Mouse (Mus musculus) megakaryocyte progenitor cell, adult 5-6 weeks (primary cell): ENCODE data around the gene Rab3a. TPM values are rescaled to one million over a fixed set of nuclear protein-coding genes. Genes with fewer than 3 reads are reported as not detected.
A peak's percentile ranks its signal among the peaks of the same experiment; 100 is the strongest.

Experiments
- ATAC-seq: replicated peaks from 2 replicates; pipeline ENCODE4 v1.8.0; 2016; ENCODE audit warnings: mild to moderate bottlenecking, moderate TSS enrichment, inconsistent platforms; ENCODE audit not compliant: poor library complexity
- total RNA-seq, 2 experiments: library from RNA; stranded (forward) in 1 of 2; stranded (reverse) in 1 of 2; fragments of 157-497, 149-512 nt in 1 of 2; fragments of 200-1000 nt in 1 of 2; gene quantifications; 2 replicates each; pipeline versions ENCODE4 v1.2.3 to v1.2.4; 2015 to 2017

Rab3a gene
- total RNA-seq, 2 experiments from 2014 or later = 2.1 to 3.6 TPM

DNA sequence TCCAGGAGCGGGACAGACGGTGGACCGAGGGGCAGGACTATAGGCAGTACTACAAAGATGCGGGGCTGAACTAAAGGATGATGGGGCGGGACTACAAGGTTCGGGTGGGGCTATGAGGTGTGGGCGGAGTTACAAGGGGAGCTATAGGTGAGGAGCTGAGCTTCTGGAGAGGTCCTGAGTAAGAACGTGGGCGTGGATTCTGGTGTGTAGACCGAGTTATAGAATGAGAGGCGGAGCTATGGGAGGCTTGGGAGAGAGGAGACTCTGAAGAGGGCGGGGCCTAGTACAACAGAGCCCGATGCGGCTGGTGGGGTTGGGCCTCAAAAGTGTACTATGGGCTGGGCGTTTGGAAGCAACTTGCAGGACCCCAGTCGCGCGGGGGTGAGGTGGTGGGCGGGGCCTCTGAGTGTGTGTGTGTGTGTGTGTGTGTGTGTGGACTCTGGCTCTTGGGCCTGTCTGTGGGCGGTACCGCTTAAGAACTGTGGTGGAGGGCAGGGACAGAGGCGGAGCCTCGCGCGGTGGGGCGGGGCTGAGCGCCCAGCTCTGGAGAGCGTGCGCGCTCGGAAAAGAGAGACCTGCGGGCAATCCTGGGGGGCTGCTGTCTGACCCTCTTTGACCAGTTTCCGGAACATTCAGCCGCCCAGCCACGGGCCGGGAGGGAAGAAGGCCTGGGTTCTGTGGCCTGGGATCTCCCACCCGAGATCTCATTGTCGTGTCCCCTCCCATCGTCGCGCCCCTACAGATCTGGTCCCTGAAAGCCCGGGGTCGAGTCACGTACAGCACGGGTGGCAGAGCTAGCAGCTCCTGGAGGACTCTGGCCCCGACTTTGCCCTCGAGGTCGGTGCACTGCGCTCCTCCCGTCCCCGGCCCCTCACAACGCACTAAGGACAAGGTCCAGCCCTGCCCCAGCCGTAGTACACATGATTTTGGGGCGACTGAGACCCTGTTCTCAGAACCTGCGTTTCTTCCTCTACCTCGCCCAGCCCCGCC, 42.9 kb downstream of the Rab3a start:
- ATAC-seq = peak; percentile 62

DNA sequence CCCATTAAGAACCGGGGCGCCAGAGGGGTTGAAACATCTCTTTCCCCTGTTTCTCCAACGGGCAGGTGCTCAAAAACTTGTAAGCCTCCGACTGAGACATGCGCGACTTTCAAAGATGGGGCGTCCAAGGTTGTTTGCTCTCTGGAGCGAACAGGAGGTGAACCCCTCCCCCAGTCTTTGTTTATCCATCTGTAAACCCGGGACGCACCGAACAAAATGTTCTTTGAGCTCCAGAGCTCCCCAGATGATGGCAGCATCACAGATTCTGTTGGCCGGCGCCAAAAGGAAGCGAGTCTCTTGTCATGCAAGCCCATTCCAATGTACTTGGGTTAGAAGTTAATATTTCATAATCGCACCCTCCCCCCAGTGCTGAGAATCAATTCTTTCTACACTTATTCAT, 43.8 kb downstream of the Rab3a start:
- no peak for ATAC-seq

DNA sequence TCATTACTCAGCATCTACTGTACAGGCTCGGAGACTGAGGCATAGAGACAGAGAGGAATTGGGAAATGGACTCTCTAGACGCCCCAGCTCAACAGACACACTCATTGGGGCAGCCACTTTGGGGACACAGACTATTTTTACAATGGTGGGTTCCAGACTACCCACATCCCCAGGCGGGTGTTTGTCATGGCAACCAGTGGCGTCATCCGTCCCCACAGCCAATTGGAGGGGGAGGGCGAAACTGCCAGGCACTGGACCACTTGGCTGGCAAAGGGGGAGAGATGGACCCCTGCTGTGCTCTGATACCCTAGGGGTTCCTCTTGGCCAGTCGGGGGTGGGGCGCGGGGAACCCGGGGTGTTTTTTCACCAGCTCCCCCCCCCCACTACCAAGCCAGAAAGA, 46.2 kb downstream of the Rab3a start:
- ATAC-seq = no peak

DNA sequence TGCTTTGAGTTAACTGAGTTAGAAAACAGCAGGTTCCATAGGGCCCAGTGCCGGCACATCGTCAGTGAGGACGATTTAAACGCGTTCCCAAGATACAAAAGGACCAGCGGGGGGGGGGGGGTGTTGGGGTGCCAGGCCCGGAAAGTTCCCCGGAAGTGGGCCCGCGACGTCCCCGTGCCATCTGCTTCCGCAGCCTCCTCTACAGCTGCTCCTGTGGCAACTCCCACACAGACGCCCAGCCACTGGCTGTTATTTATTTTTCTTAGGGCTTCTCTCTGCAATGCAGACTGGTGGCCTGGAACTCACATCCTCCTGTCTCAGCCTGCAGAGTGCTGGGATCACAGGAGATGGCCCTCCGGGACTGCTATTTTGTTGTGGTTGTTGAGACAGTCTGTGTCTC, 46.7 kb downstream of the Rab3a start:
- no peak for ATAC-seq

GRCm38 (mm10) chr8:70801830-70802229, 47.4 kb downstream of the Rab3a start:
- ATAC-seq = no peak

- no peak for ATAC-seq
These were observed 48.5 kb downstream of the Rab3a start for GRCm38 (mm10) chr8:70802786-70803510.

- ATAC-seq = peak; percentile 41
These were observed 49.4 kb downstream of the Rab3a start for GRCm38 (mm10) chr8:70803761-70804480.

GRCm38 (mm10) chr8:70804481-70805206, 50.2 kb downstream of the Rab3a start, which contains the start of gene Mast3:
Gene Mast3, minus strand, starts transcription at chr8:70805054.
- peak; percentile 77 for ATAC-seq

- peak; percentile 53 for ATAC-seq
These were observed 52.1 kb downstream of the Rab3a start for GRCm38 (mm10) chr8:70806541-70806940.

- no peak for ATAC-seq
These were observed 52.8 kb downstream of the Rab3a start for GRCm38 (mm10) chr8:70807304-70807703.

DNA sequence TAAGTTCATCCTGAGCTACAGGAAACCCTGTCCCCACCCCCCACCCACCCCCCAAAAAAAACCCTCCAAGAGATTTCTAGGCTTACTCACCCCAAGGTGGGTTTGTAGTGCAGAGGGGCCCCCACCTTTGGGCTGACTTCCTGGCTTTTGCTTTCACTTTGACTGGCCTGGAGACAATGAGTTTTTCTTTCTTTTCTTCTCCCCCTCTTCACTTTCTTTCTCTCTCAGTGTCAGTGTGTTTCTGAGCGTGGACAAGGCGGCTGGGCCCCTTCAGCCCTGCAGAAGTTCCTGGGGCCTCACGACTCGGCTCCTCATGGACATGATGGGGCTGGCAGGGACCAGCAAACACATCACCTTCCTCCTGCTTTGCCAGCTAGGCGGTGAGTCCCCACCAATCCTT, 53.8 kb downstream of the Rab3a start, which contains the start of gene Il12rb1:
Gene Il12rb1 (plus strand): TSS at position 211 of the 400 bp plus-strand sequence.
- no peak for ATAC-seq

Other genes with a start within 250 kb of the Rab3a start
- 40.6 and 41.3 TPM in 2 replicates for gene Rex1bd, start 247.9 kb upstream of the Rab3a start, total RNA-seq (2015)
- gene Rex1bd, start 247.9 kb upstream of the Rab3a start, total RNA-seq (2017) = 42.1 and 50.4 TPM in 2 replicates
- 3,077 and 3,244 TPM in 2 replicates for gene Uba52, start 243.9 kb upstream of the Rab3a start, total RNA-seq (2015)
- gene Uba52, start 243.9 kb upstream of the Rab3a start, total RNA-seq (2017) = 4,035 and 5,307 TPM in 2 replicates
- gene Fkbp8, start 227.0 kb upstream of the Rab3a start, total RNA-seq (2015) = 74.6 and 90.4 TPM in 2 replicates
- 114 and 133 TPM in 2 replicates for gene Fkbp8, start 227.0 kb upstream of the Rab3a start, total RNA-seq (2017)
- gene Kxd1, start 226.7 kb upstream of the Rab3a start, total RNA-seq (2015) = 88.0 and 106 TPM in 2 replicates
- gene Kxd1, start 226.7 kb upstream of the Rab3a start, total RNA-seq (2017) = 63.1 and 84.4 TPM in 2 replicates
- 8.5 and 8.7 TPM in 2 replicates for gene Ell, start 215.2 kb upstream of the Rab3a start, total RNA-seq (2015)
- gene Ell, start 215.2 kb upstream of the Rab3a start, total RNA-seq (2017) = 9.1 and 9.5 TPM in 2 replicates
- 26.1 and 39.0 TPM in 2 replicates for gene Isyna1, start 160.3 kb upstream of the Rab3a start, total RNA-seq (2015)
- 42.9 and 45.4 TPM in 2 replicates for gene Isyna1, start 160.3 kb upstream of the Rab3a start, total RNA-seq (2017)
- 31.6 and 40.7 TPM in 2 replicates for gene Ssbp4, start 145.8 kb upstream of the Rab3a start, total RNA-seq (2015)
- gene Ssbp4, start 145.8 kb upstream of the Rab3a start, total RNA-seq (2017) = 40.2 and 69.7 TPM in 2 replicates
- 6.2 and 12.9 TPM in 2 replicates for gene Lrrc25, start 138.5 kb upstream of the Rab3a start, total RNA-seq (2015)
- gene Lrrc25, start 138.5 kb upstream of the Rab3a start, total RNA-seq (2017) = 4.7 and 5.4 TPM in 2 replicates
- not detected in 2 replicates for gene Gdf15, start 122.2 kb upstream of the Rab3a start, total RNA-seq (2015)
- gene Gdf15, start 122.2 kb upstream of the Rab3a start, total RNA-seq (2017) = not detected in 2 replicates
- gene Pgpep1, start 94.3 kb upstream of the Rab3a start, total RNA-seq (2015) = 11.7 and 11.8 TPM in 2 replicates
- 3.6 and 5.2 TPM in 2 replicates for gene Pgpep1, start 94.3 kb upstream of the Rab3a start, total RNA-seq (2017)
- gene Lsm4, start 81.4 kb upstream of the Rab3a start, total RNA-seq (2015) = 121 and 125 TPM in 2 replicates
- gene Lsm4, start 81.4 kb upstream of the Rab3a start, total RNA-seq (2017) = 214 and 249 TPM in 2 replicates
- gene Jund, start 55.7 kb upstream of the Rab3a start, total RNA-seq (2015) = 16.1 and 29.1 TPM in 2 replicates
- gene Jund, start 55.7 kb upstream of the Rab3a start, total RNA-seq (2017) = 19.8 and 21.0 TPM in 2 replicates
- 0.07 TPM in 1 of 2 replicates, not detected in the other for gene Iqcn, start 51.2 kb upstream of the Rab3a start, total RNA-seq (2015)
- not detected in 2 replicates for gene Iqcn, start 51.2 kb upstream of the Rab3a start, total RNA-seq (2017)
- not detected in 2 replicates for gene Gm3336, start 36.1 kb upstream of the Rab3a start, total RNA-seq (2015)
- 0.12 TPM in 1 of 2 replicates, not detected in the other for gene Gm3336, start 36.1 kb upstream of the Rab3a start, total RNA-seq (2017)
- 0.39 TPM in 1 of 2 replicates, not detected in the other for gene Pde4c, start 31.0 kb upstream of the Rab3a start, total RNA-seq (2015)
- not detected in 2 replicates for gene Pde4c, start 31.0 kb upstream of the Rab3a start, total RNA-seq (2017)
- 37.4 and 41.4 TPM in 2 replicates for gene Mpv17l2, start 6.3 kb downstream of the Rab3a start, total RNA-seq (2015)
- gene Mpv17l2, start 6.3 kb downstream of the Rab3a start, total RNA-seq (2017) = 10.2 and 10.4 TPM in 2 replicates
- gene Pik3r2, start 22.0 kb downstream of the Rab3a start, total RNA-seq (2015) = 5.7 and 6.0 TPM in 2 replicates
- gene Pik3r2, start 22.0 kb downstream of the Rab3a start, total RNA-seq (2017) = 18.1 and 18.5 TPM in 2 replicates
- gene Mast3, start 50.4 kb downstream of the Rab3a start, total RNA-seq (2015) = 48.7 and 50.0 TPM in 2 replicates
- 13.9 and 16.7 TPM in 2 replicates for gene Mast3, start 50.4 kb downstream of the Rab3a start, total RNA-seq (2017)
- gene Il12rb1, start 53.8 kb downstream of the Rab3a start, total RNA-seq (2015) = 0.07 and 0.64 TPM in 2 replicates
- gene Il12rb1, start 53.8 kb downstream of the Rab3a start, total RNA-seq (2017) = 1.0 and 1.7 TPM in 2 replicates
- 6.0 and 8.6 TPM in 2 replicates for gene Arrdc2, start 85.0 kb downstream of the Rab3a start, total RNA-seq (2015)
- gene Arrdc2, start 85.0 kb downstream of the Rab3a start, total RNA-seq (2017) = 4.8 and 8.8 TPM in 2 replicates
- gene Kcnn1, start 108.6 kb downstream of the Rab3a start, total RNA-seq (2015) = 0.12 and 0.42 TPM in 2 replicates
- 0.84 and 0.92 TPM in 2 replicates for gene Kcnn1, start 108.6 kb downstream of the Rab3a start, total RNA-seq (2017)
- 27.6 and 37.2 TPM in 2 replicates for gene Ccdc124, start 119.3 kb downstream of the Rab3a start, total RNA-seq (2015)
- 33.9 and 37.1 TPM in 2 replicates for gene Ccdc124, start 119.3 kb downstream of the Rab3a start, total RNA-seq (2017)
- 0.07 TPM in 1 of 2 replicates, not detected in the other for gene Slc5a5, start 138.1 kb downstream of the Rab3a start, total RNA-seq (2015)
- not detected in 2 replicates for gene Slc5a5, start 138.1 kb downstream of the Rab3a start, total RNA-seq (2017)
- 7,432 and 8,014 TPM in 2 replicates for gene Rpl18a, start 142.7 kb downstream of the Rab3a start, total RNA-seq (2015)
- gene Rpl18a, start 142.7 kb downstream of the Rab3a start, total RNA-seq (2017) = 2,240 and 2,571 TPM in 2 replicates
- gene Map1s, start 151.3 kb downstream of the Rab3a start, total RNA-seq (2015) = 14.4 and 14.7 TPM in 2 replicates
- gene Map1s, start 151.3 kb downstream of the Rab3a start, total RNA-seq (2017) = 13.2 and 14.4 TPM in 2 replicates